Mouse (Mus musculus): ENCODE data around the gene Fpr3. TPM values are rescaled to one million over a fixed set of nuclear protein-coding genes. Genes with fewer than 3 reads are reported as not detected.
A peak's percentile ranks its signal among the peaks of the same experiment; 100 is the strongest.

The Fpr3 gene
- polyA plus RNA-seq, 1 experiment from 2014 or later: not detected

GRCm38 (mm10) chr17:17857446-17857845, 30.2 kb upstream of the Fpr3 start:
- H3K27ac ChIP-seq: no peak overlapping the region
- 100% methylated on average over 1 of the region's 1 CpGs for WGBS
- no peaks in the 10 kb centered on the region for H3K27me3 ChIP-seq (ENCODE audit: low read depth, poor library complexity, severe bottlenecking)
- no peak for DNase-seq (ENCODE audit: low spot score)
- peaks cover 12% of the 10 kb centered on the region for H3K4me1 ChIP-seq
- H3K9me3 ChIP-seq (replicated peaks): no peaks in the 10 kb centered on the region
- no peak overlapping the region for H3K4me3 ChIP-seq
- H3K36me3 ChIP-seq: peaks cover 3% of the 10 kb centered on the region

- Histone ChIP-seq H3K27me3 (ENCODE audit: low read depth, poor library complexity, severe bottlenecking) (no peaks in the 10 kb centered on the region), H3K9me3 (replicated peaks) (no peaks in the 10 kb centered on the region), H3K36me3 (peaks cover 19% of the 10 kb centered on the region), H3K27ac (no peak overlapping the region), H3K4me1 (peaks cover 6% of the 10 kb centered on the region), H3K4me3 (no peak overlapping the region)
- 83% methylated on average over 3 of the region's 3 CpGs for WGBS
- DNase-seq (ENCODE audit: low spot score): no peak
Measured at GRCm38 (mm10) chr17:17860110-17860509, 27.5 kb upstream of the Fpr3 start.

GRCm38 (mm10) chr17:17862360-17862759, 25.3 kb upstream of the Fpr3 start:
- Histone ChIP-seq H3K9me3 (replicated peaks) (no peaks in the 10 kb centered on the region), H3K27me3 (ENCODE audit: low read depth, poor library complexity, severe bottlenecking) (no peaks in the 10 kb centered on the region), H3K36me3 (peaks cover 28% of the 10 kb centered on the region), H3K4me1 (no peaks in the 10 kb centered on the region), H3K27ac (no peak overlapping the region), H3K4me3 (no peak overlapping the region)
- no peak for DNase-seq (ENCODE audit: low spot score)
- 80% methylated on average over 1 of the region's 1 CpGs for WGBS

- no peak overlapping the region for H3K27ac ChIP-seq
- H3K27me3 ChIP-seq (ENCODE audit: low read depth, poor library complexity, severe bottlenecking): no peaks in the 10 kb centered on the region
- H3K36me3 ChIP-seq: peaks cover 28% of the 10 kb centered on the region
- 66% methylated on average over 2 of the region's 2 CpGs for WGBS
- no peaks in the 10 kb centered on the region for H3K9me3 ChIP-seq (replicated peaks)
- no peaks in the 10 kb centered on the region for H3K4me1 ChIP-seq
- DNase-seq (ENCODE audit: low spot score): no peak
- no peak overlapping the region for H3K4me3 ChIP-seq
Measured at GRCm38 (mm10) chr17:17865168-17865567, 22.5 kb upstream of the Fpr3 start.

GRCm38 (mm10) chr17:17866801-17867469, 20.7 kb upstream of the Fpr3 start:
- no peak overlapping the region for H3K27ac ChIP-seq
- peaks cover 28% of the 10 kb centered on the region for H3K36me3 ChIP-seq
- H3K9me3 ChIP-seq (replicated peaks): no peaks in the 10 kb centered on the region
- no peak for DNase-seq (ENCODE audit: low spot score)
- H3K4me1 ChIP-seq: no peaks in the 10 kb centered on the region
- no peak overlapping the region for H3K4me3 ChIP-seq
- 90% methylated on average over 11 of the region's 11 CpGs for WGBS
- no peaks in the 10 kb centered on the region for H3K27me3 ChIP-seq (ENCODE audit: low read depth, poor library complexity, severe bottlenecking)

GRCm38 (mm10) chr17:17870892-17871550, 16.6 kb upstream of the Fpr3 start:
- Histone ChIP-seq H3K27ac (no peak overlapping the region), H3K36me3 (peaks cover 1% of the 10 kb centered on the region), H3K27me3 (ENCODE audit: low read depth, poor library complexity, severe bottlenecking) (no peaks in the 10 kb centered on the region), H3K4me3 (no peak overlapping the region), H3K9me3 (replicated peaks) (no peaks in the 10 kb centered on the region), H3K4me1 (no peaks in the 10 kb centered on the region)
- DNase-seq (ENCODE audit: low spot score): no peak
- 83% methylated on average over 2 of the region's 2 CpGs for WGBS

GRCm38 (mm10) chr17:17871697-17872096, 16.0 kb upstream of the Fpr3 start:
- no peaks in the 10 kb centered on the region for H3K9me3 ChIP-seq (replicated peaks)
- DNase-seq (ENCODE audit: low spot score): no peak
- H3K36me3 ChIP-seq: no peaks in the 10 kb centered on the region
- 96% methylated on average over 2 of the region's 2 CpGs for WGBS
- no peaks in the 10 kb centered on the region for H3K4me1 ChIP-seq
- no peak overlapping the region for H3K27ac ChIP-seq
- no peaks in the 10 kb centered on the region for H3K27me3 ChIP-seq (ENCODE audit: low read depth, poor library complexity, severe bottlenecking)
- H3K4me3 ChIP-seq: no peak overlapping the region

GRCm38 (mm10) chr17:17879347-17879746, 8.3 kb upstream of the Fpr3 start:
- 72% methylated on average over 1 of the region's 1 CpGs for WGBS
- no peaks in the 10 kb centered on the region for H3K4me1 ChIP-seq
- no peaks in the 10 kb centered on the region for H3K9me3 ChIP-seq (replicated peaks)
- no peak overlapping the region for H3K27ac ChIP-seq
- no peaks in the 10 kb centered on the region for H3K36me3 ChIP-seq
- no peak for DNase-seq (ENCODE audit: low spot score)
- no peaks in the 10 kb centered on the region for H3K27me3 ChIP-seq (ENCODE audit: low read depth, poor library complexity, severe bottlenecking)
- H3K4me3 ChIP-seq: no peak overlapping the region

GRCm38 (mm10) chr17:17882672-17883071, 5.0 kb upstream of the Fpr3 start:
- DNase-seq (ENCODE audit: low spot score): no peak
- Histone ChIP-seq H3K27ac (no peak overlapping the region), H3K9me3 (replicated peaks) (no peaks in the 10 kb centered on the region), H3K36me3 (no peaks in the 10 kb centered on the region), H3K4me1 (no peaks in the 10 kb centered on the region), H3K27me3 (ENCODE audit: low read depth, poor library complexity, severe bottlenecking) (no peaks in the 10 kb centered on the region), H3K4me3 (no peak overlapping the region)
- 82% methylated on average over 3 of the region's 3 CpGs for WGBS

GRCm38 (mm10) chr17:17883840-17884239, 3.8 kb upstream of the Fpr3 start, which contains the start of gene Fpr1:
Gene Fpr1 (minus strand): TSS chr17:17883940.
- H3K27ac ChIP-seq: no peak within 1 kb of the TSS
- H3K4me3 ChIP-seq: no peak within 1 kb of the TSS
- no peaks in the 10 kb centered on the region for H3K9me3 ChIP-seq (replicated peaks)
- DNase-seq (ENCODE audit: low spot score): no peak
- no peaks in the 10 kb centered on the region for H3K27me3 ChIP-seq (ENCODE audit: low read depth, poor library complexity, severe bottlenecking)
- 78% methylated on average over 1 of the region's 1 CpGs for WGBS
- no peaks in the 10 kb centered on the region for H3K4me1 ChIP-seq
- no peaks in the 10 kb centered on the region for H3K36me3 ChIP-seq

GRCm38 (mm10) chr17:17889732-17890425, 2.2 kb downstream of the Fpr3 start:
- no peaks in the 10 kb centered on the region for H3K4me1 ChIP-seq
- no peak for DNase-seq (ENCODE audit: low spot score)
- H3K36me3 ChIP-seq: no peaks in the 10 kb centered on the region
- no peak overlapping the region for H3K27ac ChIP-seq
- no peaks in the 10 kb centered on the region for H3K9me3 ChIP-seq (replicated peaks)
- WGBS: 92% methylated on average over 2 of the region's 2 CpGs
- H3K27me3 ChIP-seq (ENCODE audit: low read depth, poor library complexity, severe bottlenecking): no peaks in the 10 kb centered on the region
- H3K4me3 ChIP-seq: no peak overlapping the region

- Histone ChIP-seq H3K27ac (no peak overlapping the region), H3K36me3 (no peaks in the 10 kb centered on the region), H3K4me3 (no peak overlapping the region), H3K27me3 (ENCODE audit: low read depth, poor library complexity, severe bottlenecking) (no peaks in the 10 kb centered on the region), H3K9me3 (replicated peaks) (no peaks in the 10 kb centered on the region), H3K4me1 (no peaks in the 10 kb centered on the region)
- DNase-seq (ENCODE audit: low spot score): peak; percentile 31
- 10% methylated on average over 4 of the region's 4 CpGs for WGBS
Measured at GRCm38 (mm10) chr17:17896039-17896438, 8.4 kb downstream of the Fpr3 start.

GRCm38 (mm10) chr17:17899268-17899667, 11.6 kb downstream of the Fpr3 start:
- H3K27ac ChIP-seq: no peak overlapping the region
- no peaks in the 10 kb centered on the region for H3K36me3 ChIP-seq
- no peaks in the 10 kb centered on the region for H3K9me3 ChIP-seq (replicated peaks)
- H3K4me1 ChIP-seq: no peaks in the 10 kb centered on the region
- no peak for DNase-seq (ENCODE audit: low spot score)
- 85% methylated on average over 2 of the region's 2 CpGs for WGBS
- no peak overlapping the region for H3K4me3 ChIP-seq
- no peaks in the 10 kb centered on the region for H3K27me3 ChIP-seq (ENCODE audit: low read depth, poor library complexity, severe bottlenecking)

All from limb, embryonic 10.5 days (tissue).